Mouse (Mus musculus): Measurements from ENCODE around the gene Mvb12b.

DNA sequence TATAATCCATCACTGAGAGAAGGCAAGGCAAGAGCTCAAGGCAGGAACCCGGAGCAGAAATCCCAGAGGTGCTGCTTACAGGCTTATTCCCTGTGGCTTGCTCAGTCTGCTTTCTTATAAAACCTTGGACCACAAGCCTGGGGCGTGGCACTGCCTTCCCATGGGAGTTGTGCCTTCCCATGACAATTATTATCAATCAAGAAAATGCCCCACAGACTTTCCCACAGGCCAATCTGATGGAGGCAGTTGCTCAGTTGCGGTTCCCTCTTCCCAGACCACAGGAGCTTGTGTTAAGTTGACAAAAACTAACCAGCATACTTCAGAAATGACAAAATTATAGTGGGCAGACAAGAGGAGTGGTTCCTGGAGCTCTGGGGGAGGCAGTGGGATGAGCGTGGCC, 19.4 kb downstream of the Mvb12b start:
- TF ChIP-seq CTCF (IDR thresholded peaks at IDR 0.05; ENCODE audit: extremely low read depth, insufficient read depth, insufficient read length, insufficient replicate concordance), result no peak
- no peak for TF ChIP-seq POLR2A (IDR thresholded peaks at IDR 0.05; ENCODE audit: low read depth, low read length)
